Mouse (Mus musculus): ENCODE results near the gene 4930524J08Rik. TPM values are rescaled to one million over a fixed set of nuclear protein-coding genes. Genes with fewer than 3 reads are reported as not detected.
A peak's percentile ranks its signal among the peaks of the same experiment; 100 is the strongest.

4930524J08Rik gene
- polyA plus RNA-seq, 1 experiment from 2014 or later = 2.2 TPM

- ATAC-seq (ENCODE audit: insufficient read depth, low FRiP score, low TSS enrichment) = no peak
- H3K4me3 ChIP-seq (ENCODE audit: low read depth, low read length) = no peak overlapping the region
- WGBS = 64% methylated on average over 2 of the region's 2 CpGs
- H3K4me2 ChIP-seq (ENCODE audit: low read depth) = no peak overlapping the region
- no peak for DNase-seq (ENCODE audit: low spot score)
- H3K27me3 ChIP-seq (ENCODE audit: control insufficient read depth, insufficient read depth, low read length) = no peaks in the 10 kb centered on the region
- no peaks in the 10 kb centered on the region for H3K4me1 ChIP-seq (ENCODE audit: control insufficient read depth, insufficient read depth, low read length)
- H3K36me3 ChIP-seq (ENCODE audit: control insufficient read depth, insufficient read depth, low read length) = peaks cover 6% of the 10 kb centered on the region; the same call in 1 of the 2 replicates
- H3K9me3 ChIP-seq (ENCODE audit: control insufficient read depth, low read length) = no peaks in the 10 kb centered on the region
- H3K27ac ChIP-seq (ENCODE audit: low read depth, low read length) = no peak overlapping the region
- H3K9ac ChIP-seq (ENCODE audit: low read length) = no peak overlapping the region
Measured at GRCm38 (mm10) chr5:99959236-99959936, 19.5 kb upstream of the 4930524J08Rik start.

GRCm38 (mm10) chr5:99959960-99960359 lies 18.9 kb upstream of the 4930524J08Rik start:
- Histone ChIP-seq H3K9ac (ENCODE audit: low read length) (no peak overlapping the region), H3K4me2 (ENCODE audit: low read depth) (no peak overlapping the region), H3K9me3 (ENCODE audit: control insufficient read depth, low read length) (no peaks in the 10 kb centered on the region), H3K27me3 (ENCODE audit: control insufficient read depth, insufficient read depth, low read length) (no peaks in the 10 kb centered on the region), H3K36me3 (ENCODE audit: control insufficient read depth, insufficient read depth, low read length) (peaks cover 6% of the 10 kb centered on the region; the same call in 1 of the 2 replicates), H3K27ac (ENCODE audit: low read depth, low read length) (no peak overlapping the region), H3K4me3 (ENCODE audit: low read depth, low read length) (no peak overlapping the region), H3K4me1 (ENCODE audit: control insufficient read depth, insufficient read depth, low read length) (no peaks in the 10 kb centered on the region)
- WGBS = 92% methylated on average over 2 of the region's 2 CpGs
- ATAC-seq (ENCODE audit: insufficient read depth, low FRiP score, low TSS enrichment) (no peak), DNase-seq (ENCODE audit: low spot score) (no peak)

GRCm38 (mm10) chr5:99973941-99974340 lies 4.9 kb upstream of the 4930524J08Rik start:
- DNase-seq (ENCODE audit: low spot score) (no peak), ATAC-seq (ENCODE audit: insufficient read depth, low FRiP score, low TSS enrichment) (no peak)
- H3K27ac ChIP-seq (ENCODE audit: low read depth, low read length) = no peak overlapping the region
- peaks cover 5% of the 10 kb centered on the region; the same call in 1 of the 2 replicates for H3K4me1 ChIP-seq (ENCODE audit: control insufficient read depth, insufficient read depth, low read length)
- no peaks in the 10 kb centered on the region for H3K27me3 ChIP-seq (ENCODE audit: control insufficient read depth, insufficient read depth, low read length)
- H3K36me3 ChIP-seq (ENCODE audit: control insufficient read depth, insufficient read depth, low read length) = no peaks in the 10 kb centered on the region
- no peak overlapping the region for H3K9ac ChIP-seq (ENCODE audit: low read length)
- no peaks in the 10 kb centered on the region for H3K9me3 ChIP-seq (ENCODE audit: control insufficient read depth, low read length)
- H3K4me2 ChIP-seq (ENCODE audit: low read depth) = no peak overlapping the region
- H3K4me3 ChIP-seq (ENCODE audit: low read depth, low read length) = no peak overlapping the region
- whole genome bisulfite sequencing = 28% methylated on average over 2 of the region's 2 CpGs

- H3K9ac ChIP-seq (ENCODE audit: low read length) = no peak overlapping the region
- DNase-seq (ENCODE audit: low spot score) = no peak
- no peaks in the 10 kb centered on the region for H3K9me3 ChIP-seq (ENCODE audit: control insufficient read depth, low read length)
- no peaks in the 10 kb centered on the region for H3K36me3 ChIP-seq (ENCODE audit: control insufficient read depth, insufficient read depth, low read length)
- 84% methylated on average over 4 of the region's 4 CpGs for WGBS
- H3K4me2 ChIP-seq (ENCODE audit: low read depth) = peak overlapping the region; percentile 1; the same call in 1 of the 2 replicates
- peaks cover 5% of the 10 kb centered on the region; the same call in 1 of the 2 replicates for H3K4me1 ChIP-seq (ENCODE audit: control insufficient read depth, insufficient read depth, low read length)
- no peak for ATAC-seq (ENCODE audit: insufficient read depth, low FRiP score, low TSS enrichment)
- no peak overlapping the region for H3K27ac ChIP-seq (ENCODE audit: low read depth, low read length)
- no peaks in the 10 kb centered on the region for H3K27me3 ChIP-seq (ENCODE audit: control insufficient read depth, insufficient read depth, low read length)
- H3K4me3 ChIP-seq (ENCODE audit: low read depth, low read length) = no peak overlapping the region
Measured at GRCm38 (mm10) chr5:99975061-99975460, 3.8 kb upstream of the 4930524J08Rik start.

GRCm38 (mm10) chr5:99975776-99976175 lies 3.1 kb upstream of the 4930524J08Rik start:
- peak overlapping the region; percentile 42 for H3K4me2 ChIP-seq (ENCODE audit: low read depth)
- H3K9me3 ChIP-seq (ENCODE audit: control insufficient read depth, low read length) = no peaks in the 10 kb centered on the region
- H3K27ac ChIP-seq (ENCODE audit: low read depth, low read length) = no peak overlapping the region
- peak overlapping the region; percentile 20 for H3K4me3 ChIP-seq (ENCODE audit: low read depth, low read length)
- peaks cover 5% of the 10 kb centered on the region; the same call in 1 of the 2 replicates for H3K4me1 ChIP-seq (ENCODE audit: control insufficient read depth, insufficient read depth, low read length)
- 85% methylated on average over 1 of the region's 1 CpGs for WGBS
- H3K36me3 ChIP-seq (ENCODE audit: control insufficient read depth, insufficient read depth, low read length) = no peaks in the 10 kb centered on the region
- H3K27me3 ChIP-seq (ENCODE audit: control insufficient read depth, insufficient read depth, low read length) = no peaks in the 10 kb centered on the region
- DNase-seq (ENCODE audit: low spot score) = no peak
- no peak overlapping the region for H3K9ac ChIP-seq (ENCODE audit: low read length)
- ATAC-seq (ENCODE audit: insufficient read depth, low FRiP score, low TSS enrichment) = no peak

GRCm38 (mm10) chr5:99976334-99976955 lies 2.4 kb upstream of the 4930524J08Rik start:
- no peak for DNase-seq (ENCODE audit: low spot score)
- no peak for ATAC-seq (ENCODE audit: insufficient read depth, low FRiP score, low TSS enrichment)
- WGBS = 23% methylated on average over 8 of the region's 8 CpGs
- H3K4me1 ChIP-seq (ENCODE audit: control insufficient read depth, insufficient read depth, low read length) = peaks cover 5% of the 10 kb centered on the region; the same call in 1 of the 2 replicates
- H3K9me3 ChIP-seq (ENCODE audit: control insufficient read depth, low read length) = no peaks in the 10 kb centered on the region
- H3K27ac ChIP-seq (ENCODE audit: low read depth, low read length) = no peak overlapping the region
- no peaks in the 10 kb centered on the region for H3K27me3 ChIP-seq (ENCODE audit: control insufficient read depth, insufficient read depth, low read length)
- H3K4me3 ChIP-seq (ENCODE audit: low read depth, low read length) = peak overlapping the region; percentile 98
- peak overlapping the region; percentile 78 for H3K4me2 ChIP-seq (ENCODE audit: low read depth)
- no peaks in the 10 kb centered on the region for H3K36me3 ChIP-seq (ENCODE audit: control insufficient read depth, insufficient read depth, low read length)
- peak overlapping the region; percentile 99; the same call in 1 of the 2 replicates for H3K9ac ChIP-seq (ENCODE audit: low read length)

GRCm38 (mm10) chr5:99977516-99978301 lies 1.2 kb upstream of the 4930524J08Rik start:
- H3K27me3 ChIP-seq (ENCODE audit: control insufficient read depth, insufficient read depth, low read length) = no peaks in the 10 kb centered on the region
- ATAC-seq (ENCODE audit: insufficient read depth, low FRiP score, low TSS enrichment) (peak; percentile 54), DNase-seq (ENCODE audit: low spot score) (peak; percentile 79)
- H3K36me3 ChIP-seq (ENCODE audit: control insufficient read depth, insufficient read depth, low read length) = no peaks in the 10 kb centered on the region
- peak overlapping the region; percentile 99 for H3K9ac ChIP-seq (ENCODE audit: low read length)
- under 1% methylated on average over 42 of the region's 50 CpGs for WGBS
- H3K4me2 ChIP-seq (ENCODE audit: low read depth) = peak overlapping the region; percentile 78
- peaks cover 5% of the 10 kb centered on the region; the same call in 1 of the 2 replicates for H3K4me1 ChIP-seq (ENCODE audit: control insufficient read depth, insufficient read depth, low read length)
- H3K9me3 ChIP-seq (ENCODE audit: control insufficient read depth, low read length) = no peaks in the 10 kb centered on the region
- peak overlapping the region; percentile 98 for H3K27ac ChIP-seq (ENCODE audit: low read depth, low read length)
- peak overlapping the region; percentile 98 for H3K4me3 ChIP-seq (ENCODE audit: low read depth, low read length)

GRCm38 (mm10) chr5:99983452-99984061 lies 4.7 kb downstream of the 4930524J08Rik start:
- no peaks in the 10 kb centered on the region for H3K4me1 ChIP-seq (ENCODE audit: control insufficient read depth, insufficient read depth, low read length)
- H3K9me3 ChIP-seq (ENCODE audit: control insufficient read depth, low read length) = no peaks in the 10 kb centered on the region
- no peaks in the 10 kb centered on the region for H3K27me3 ChIP-seq (ENCODE audit: control insufficient read depth, insufficient read depth, low read length)
- no peak overlapping the region for H3K4me3 ChIP-seq (ENCODE audit: low read depth, low read length)
- H3K27ac ChIP-seq (ENCODE audit: low read depth, low read length) = no peak overlapping the region
- H3K36me3 ChIP-seq (ENCODE audit: control insufficient read depth, insufficient read depth, low read length) = no peaks in the 10 kb centered on the region
- 92% methylated on average over 9 of the region's 9 CpGs for WGBS
- no peak overlapping the region for H3K9ac ChIP-seq (ENCODE audit: low read length)
- no peak for DNase-seq (ENCODE audit: low spot score)
- ATAC-seq (ENCODE audit: insufficient read depth, low FRiP score, low TSS enrichment) = no peak
- no peak overlapping the region for H3K4me2 ChIP-seq (ENCODE audit: low read depth)
